Mouse (Mus musculus): ENCODE results near the gene Dnajb3. TPM values are rescaled to one million over a fixed set of nuclear protein-coding genes. Genes with fewer than 3 reads are reported as not detected.

Dnajb3 gene
- polyA plus RNA-seq (2015; fragmentation: Nextera tagmentation; extraction: Ambion mirVana) = 15.6 and 15.8 TPM in 2 replicates

DNA sequence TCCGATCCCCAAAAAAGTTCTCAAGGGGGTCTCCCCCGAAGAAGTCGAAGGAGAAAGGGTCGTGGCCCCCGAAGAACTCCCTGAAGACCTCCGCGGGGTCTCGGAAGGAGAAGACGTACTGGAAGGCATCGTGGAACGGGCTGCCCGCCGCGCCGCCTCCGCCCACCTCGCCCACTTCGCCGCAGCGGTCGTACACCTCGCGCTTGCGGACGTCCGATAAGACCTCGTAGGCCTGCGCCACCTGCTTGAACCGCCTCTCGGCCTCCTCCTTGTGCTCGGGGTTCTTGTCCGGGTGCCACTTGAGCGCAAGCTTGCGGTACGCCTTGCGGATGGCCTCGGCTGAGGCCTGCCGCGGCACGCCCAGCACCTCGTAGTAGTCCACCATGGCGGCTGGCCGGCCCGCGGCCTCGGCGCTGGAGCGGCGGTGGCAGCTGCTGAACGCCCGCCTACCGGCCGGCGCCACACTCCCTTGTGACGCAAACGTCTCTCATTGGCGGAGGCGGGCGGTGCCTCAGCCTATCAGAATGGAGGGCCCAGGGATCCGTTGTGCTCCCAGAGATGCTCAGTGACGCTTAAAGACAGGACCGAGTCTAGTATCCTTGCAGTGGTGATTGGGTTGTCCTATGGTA lies at the start of gene Dnajb3:
Gene Dnajb3 (minus strand): TSS at position 489 of the 629 bp plus-strand sequence.
- Histone ChIP-seq H3K9me3 (peaks cover 10% of the 10 kb centered on the region), H3K27me3 (no peaks in the 10 kb centered on the region), H3K9ac (peak within 1 kb of the TSS; percentile 78), H3K4me3 (peak within 1 kb of the TSS; percentile 53), H3K4me1 (replicated peaks) (peaks cover 6% of the 10 kb centered on the region), H3K36me3 (0 out of 2 replicates have a peak, but pooled peaks cover 8% of the 10 kb centered on the region), H3K27ac (peak within 1 kb of the TSS; percentile 69), H3K4me2 (peak within 1 kb of the TSS; percentile 68)
- ATAC-seq (ENCODE audit: low FRiP score) = peak; percentile 100
- WGBS = 7% methylated on average over 61 of the region's 62 CpGs

- no peak overlapping the region for H3K4me3 ChIP-seq
- no peak for ATAC-seq (ENCODE audit: low FRiP score)
- no peak overlapping the region for H3K9ac ChIP-seq
- no peaks in the 10 kb centered on the region for H3K27me3 ChIP-seq
- WGBS = 89% methylated on average over 12 of the region's 12 CpGs
- peaks cover 7% of the 10 kb centered on the region for H3K36me3 ChIP-seq
- peaks cover 81% of the 10 kb centered on the region for H3K9me3 ChIP-seq
- H3K4me2 ChIP-seq = no peak overlapping the region
- peaks cover 12% of the 10 kb centered on the region for H3K4me1 ChIP-seq (replicated peaks)
- no peak overlapping the region for H3K27ac ChIP-seq
Measured at GRCm38 (mm10) chr1:88254793-88255465, 49.3 kb upstream of the Dnajb3 start.

- Histone ChIP-seq H3K36me3 (no peaks in the 10 kb centered on the region), H3K27ac (no peak overlapping the region), H3K9ac (no peak overlapping the region), H3K4me3 (no peak overlapping the region), H3K4me2 (no peak overlapping the region), H3K4me1 (replicated peaks) (0 out of 2 replicates have a peak, but pooled peaks cover 3% of the 10 kb centered on the region), H3K27me3 (no peaks in the 10 kb centered on the region), H3K9me3 (peaks cover 95% of the 10 kb centered on the region)
- 76% methylated on average over 6 of the region's 6 CpGs for WGBS
- no peak for ATAC-seq (ENCODE audit: low FRiP score)
Measured at GRCm38 (mm10) chr1:88253540-88253939, 48.0 kb upstream of the Dnajb3 start.

DNA sequence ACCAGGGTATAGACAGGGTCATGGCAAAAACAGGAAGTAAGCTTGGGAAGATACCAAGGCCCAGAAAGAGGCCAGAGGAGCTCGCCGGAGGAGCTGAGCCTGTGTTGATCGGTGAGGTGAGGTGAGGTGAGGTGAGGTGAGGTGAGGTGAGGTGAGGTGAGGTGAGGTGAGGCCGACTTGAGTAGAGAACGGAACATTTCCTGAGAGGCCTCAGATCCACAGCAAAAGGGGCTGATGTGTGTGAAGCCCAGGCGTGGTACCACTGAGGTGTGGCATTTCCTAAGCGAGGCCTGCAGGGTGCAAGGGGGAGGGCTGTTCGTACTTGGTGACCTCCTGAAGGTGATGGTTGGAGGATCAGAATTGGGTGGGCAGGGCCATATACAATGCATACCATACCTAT lies 47.5 kb upstream of the Dnajb3 start:
- Histone ChIP-seq H3K9me3 (peaks cover 96% of the 10 kb centered on the region), H3K4me3 (no peak overlapping the region), H3K4me1 (replicated peaks) (no peaks in the 10 kb centered on the region), H3K36me3 (no peaks in the 10 kb centered on the region), H3K27ac (no peak overlapping the region), H3K4me2 (no peak overlapping the region), H3K9ac (no peak overlapping the region), H3K27me3 (no peaks in the 10 kb centered on the region)
- ATAC-seq (ENCODE audit: low FRiP score) = no peak
- WGBS = 78% methylated on average over 8 of the region's 8 CpGs

GRCm38 (mm10) chr1:88250023-88250422 lies 44.4 kb upstream of the Dnajb3 start:
- H3K27ac ChIP-seq = no peak overlapping the region
- H3K4me2 ChIP-seq = no peak overlapping the region
- H3K9me3 ChIP-seq = peaks cover 97% of the 10 kb centered on the region
- no peak overlapping the region for H3K4me3 ChIP-seq
- H3K36me3 ChIP-seq = no peaks in the 10 kb centered on the region
- H3K9ac ChIP-seq = no peak overlapping the region
- no peaks in the 10 kb centered on the region for H3K27me3 ChIP-seq
- ATAC-seq (ENCODE audit: low FRiP score) = no peak
- WGBS = 80% methylated on average over 5 of the region's 5 CpGs
- H3K4me1 ChIP-seq (replicated peaks) = no peaks in the 10 kb centered on the region

- no peak for ATAC-seq (ENCODE audit: low FRiP score)
- H3K4me3 ChIP-seq = no peak overlapping the region
- H3K9ac ChIP-seq = no peak overlapping the region
- no peaks in the 10 kb centered on the region for H3K36me3 ChIP-seq
- H3K9me3 ChIP-seq = peaks cover 97% of the 10 kb centered on the region
- H3K27ac ChIP-seq = no peak overlapping the region
- H3K27me3 ChIP-seq = no peaks in the 10 kb centered on the region
- no peak overlapping the region for H3K4me2 ChIP-seq
- no peaks in the 10 kb centered on the region for H3K4me1 ChIP-seq (replicated peaks)
- 81% methylated on average over 7 of the region's 7 CpGs for WGBS
Measured at GRCm38 (mm10) chr1:88249596-88249995, 44.0 kb upstream of the Dnajb3 start.

GRCm38 (mm10) chr1:88248658-88249057 lies 43.1 kb upstream of the Dnajb3 start:
- Histone ChIP-seq H3K36me3 (no peaks in the 10 kb centered on the region), H3K4me3 (no peak overlapping the region), H3K27me3 (no peaks in the 10 kb centered on the region), H3K4me1 (replicated peaks) (no peaks in the 10 kb centered on the region), H3K4me2 (no peak overlapping the region), H3K9ac (no peak overlapping the region), H3K9me3 (peaks cover 97% of the 10 kb centered on the region), H3K27ac (no peak overlapping the region)
- 76% methylated on average over 4 of the region's 4 CpGs for WGBS
- ATAC-seq (ENCODE audit: low FRiP score) = no peak

DNA sequence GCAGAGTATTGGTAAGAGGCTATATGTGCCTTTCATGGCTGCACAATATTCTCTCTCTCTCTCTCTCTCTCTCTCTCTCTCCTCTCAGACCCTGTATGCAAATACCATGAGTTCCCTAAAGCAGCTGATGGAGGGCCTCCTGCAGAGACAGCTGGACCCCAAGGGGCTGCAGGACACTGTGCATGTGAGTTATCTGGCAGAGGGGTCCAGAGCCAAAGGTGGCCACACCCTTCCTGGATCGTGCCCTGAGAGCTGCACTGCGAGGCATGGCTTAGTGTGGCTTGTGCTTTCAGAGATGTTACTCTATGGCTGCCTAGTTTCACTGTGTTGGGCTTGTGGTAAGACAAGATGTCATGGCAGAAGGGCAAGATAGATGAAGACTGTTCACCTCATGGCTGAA lies 42.1 kb upstream of the Dnajb3 start:
- Histone ChIP-seq H3K9me3 (peaks cover 96% of the 10 kb centered on the region), H3K36me3 (no peaks in the 10 kb centered on the region), H3K4me3 (no peak overlapping the region), H3K27ac (no peak overlapping the region), H3K4me2 (no peak overlapping the region), H3K27me3 (no peaks in the 10 kb centered on the region), H3K9ac (no peak overlapping the region), H3K4me1 (replicated peaks) (no peaks in the 10 kb centered on the region)
- WGBS = 54% methylated on average over 2 of the region's 2 CpGs
- no peak for ATAC-seq (ENCODE audit: low FRiP score)

DNA sequence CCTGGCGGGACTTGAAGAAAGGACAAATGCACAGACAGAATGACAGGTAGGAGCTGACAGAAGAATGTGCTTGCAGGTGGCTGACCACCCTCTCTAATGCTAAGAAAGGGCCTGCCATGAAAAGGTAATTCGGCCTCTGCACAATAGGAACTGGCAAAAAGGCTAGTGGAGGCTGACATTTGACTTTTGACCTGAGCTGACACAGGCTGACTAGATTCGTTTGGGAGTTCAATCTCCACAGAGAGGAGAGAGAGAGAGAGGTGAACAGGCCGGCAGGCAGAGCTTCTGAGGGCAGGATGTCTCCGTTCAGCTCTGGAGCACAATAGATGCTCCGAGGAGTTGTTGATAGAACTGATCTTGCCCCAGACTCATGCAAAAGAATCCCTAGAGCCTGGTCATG lies 40.8 kb upstream of the Dnajb3 start:
- no peaks in the 10 kb centered on the region for H3K4me1 ChIP-seq (replicated peaks)
- 43% methylated on average over 6 of the region's 6 CpGs for WGBS
- no peak overlapping the region for H3K9ac ChIP-seq
- no peaks in the 10 kb centered on the region for H3K36me3 ChIP-seq
- H3K27me3 ChIP-seq = no peaks in the 10 kb centered on the region
- no peak overlapping the region for H3K4me3 ChIP-seq
- no peak for ATAC-seq (ENCODE audit: low FRiP score)
- H3K27ac ChIP-seq = no peak overlapping the region
- peaks cover 96% of the 10 kb centered on the region for H3K9me3 ChIP-seq
- no peak overlapping the region for H3K4me2 ChIP-seq

DNA sequence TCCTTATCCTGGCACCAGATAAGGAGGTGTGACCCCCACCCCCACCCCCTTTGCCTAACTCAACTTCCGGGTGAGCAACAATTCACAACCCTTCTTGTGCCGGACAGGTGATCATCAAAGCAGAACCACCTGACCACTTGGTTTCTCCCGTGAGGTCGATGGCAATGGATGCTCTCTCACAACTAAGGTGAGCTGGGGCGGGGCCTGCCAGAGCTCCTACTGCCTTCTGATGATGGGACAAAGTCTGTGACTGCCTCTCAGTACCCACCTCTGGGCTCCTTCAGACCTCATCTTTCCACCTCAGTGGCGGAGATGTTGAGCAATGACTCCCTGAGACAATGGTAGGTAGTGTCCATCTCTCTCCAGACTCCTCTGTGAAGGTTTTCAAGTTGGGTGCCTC lies 40.3 kb upstream of the Dnajb3 start:
- H3K27ac ChIP-seq = no peak overlapping the region
- no peaks in the 10 kb centered on the region for H3K36me3 ChIP-seq
- no peak for ATAC-seq (ENCODE audit: low FRiP score)
- H3K4me1 ChIP-seq (replicated peaks) = no peaks in the 10 kb centered on the region
- no peak overlapping the region for H3K9ac ChIP-seq
- H3K9me3 ChIP-seq = peaks cover 96% of the 10 kb centered on the region
- WGBS = 78% methylated on average over 6 of the region's 6 CpGs
- no peaks in the 10 kb centered on the region for H3K27me3 ChIP-seq
- no peak overlapping the region for H3K4me3 ChIP-seq
- H3K4me2 ChIP-seq = no peak overlapping the region

GRCm38 (mm10) chr1:88243861-88244260 lies 38.3 kb upstream of the Dnajb3 start:
- WGBS = 66% methylated on average over 5 of the region's 5 CpGs
- Histone ChIP-seq H3K4me1 (replicated peaks) (no peaks in the 10 kb centered on the region), H3K36me3 (no peaks in the 10 kb centered on the region), H3K9ac (no peak overlapping the region), H3K9me3 (peaks cover 96% of the 10 kb centered on the region), H3K27ac (no peak overlapping the region), H3K27me3 (no peaks in the 10 kb centered on the region), H3K4me2 (no peak overlapping the region), H3K4me3 (no peak overlapping the region)
- ATAC-seq (ENCODE audit: low FRiP score) = no peak

GRCm38 (mm10) chr1:88240579-88240978 lies 35.0 kb upstream of the Dnajb3 start:
- no peak overlapping the region for H3K4me2 ChIP-seq
- peaks cover 93% of the 10 kb centered on the region for H3K9me3 ChIP-seq
- no peaks in the 10 kb centered on the region for H3K27me3 ChIP-seq
- ATAC-seq (ENCODE audit: low FRiP score) = 0 out of 2 replicates have a peak, but pooled peaks have one; percentile 1
- no peak overlapping the region for H3K4me3 ChIP-seq
- H3K27ac ChIP-seq = no peak overlapping the region
- 79% methylated on average over 4 of the region's 4 CpGs for WGBS
- no peak overlapping the region for H3K9ac ChIP-seq
- no peaks in the 10 kb centered on the region for H3K36me3 ChIP-seq
- H3K4me1 ChIP-seq (replicated peaks) = no peaks in the 10 kb centered on the region

DNA sequence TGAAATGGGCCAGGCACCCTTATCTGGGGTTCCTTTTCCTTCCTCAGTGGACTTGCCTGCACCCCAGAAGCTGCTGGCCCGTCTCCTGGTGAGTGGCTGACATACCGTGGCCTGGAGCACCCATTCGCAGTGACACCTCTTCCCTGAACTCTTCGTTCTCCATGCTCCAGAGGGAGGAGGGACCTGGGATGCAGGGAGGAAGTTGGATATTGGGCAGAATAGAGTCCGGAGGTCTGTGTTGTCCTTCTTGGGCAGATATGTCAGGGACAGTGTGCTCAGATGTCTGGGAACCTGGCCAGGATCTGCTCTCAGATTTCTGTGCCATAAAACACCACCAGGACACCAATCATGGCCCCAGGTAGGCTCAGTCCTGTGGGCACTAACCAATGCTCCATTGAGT lies 34.5 kb upstream of the Dnajb3 start:
- WGBS = 73% methylated on average over 5 of the region's 5 CpGs

More for the DNA sequence above, 34.5 kb upstream of the Dnajb3 start:
- Histone ChIP-seq H3K36me3 (no peaks in the 10 kb centered on the region), H3K27me3 (no peaks in the 10 kb centered on the region), H3K4me2 (no peak overlapping the region), H3K4me3 (no peak overlapping the region), H3K9me3 (peaks cover 93% of the 10 kb centered on the region), H3K4me1 (replicated peaks) (no peaks in the 10 kb centered on the region), H3K27ac (no peak overlapping the region), H3K9ac (no peak overlapping the region)
- ATAC-seq (ENCODE audit: low FRiP score) = no peak
